In genomic region chr9:112235696-112236397, GRCm38 (mm10) we compare ENCODE assay signal across 8 mouse cellular contexts. TPM values are rescaled to one million over a fixed set of nuclear protein-coding genes. Genes with fewer than 3 reads are reported as not detected.
DNase-seq lines count a peak whose midpoint lies in the region; ATAC-seq and TF ChIP-seq lines count a peak whose summit lies in the region.

Gene Arpp21 (minus strand): TSS chr9:112235938.

- no peaks in the 10 kb centered on the region for H3K36me3 ChIP-seq in kidney, postnatal 0 days (ENCODE audit: insufficient read depth, low read length)
- no peaks in the 10 kb centered on the region for H3K36me3 ChIP-seq in embryonic facial prominence, embryonic 15.5 days
- no peaks in the 10 kb centered on the region for H3K36me3 ChIP-seq in neural tube, embryonic 13.5 days

- peaks cover 35% of the 10 kb centered on the region for H3K27me3 ChIP-seq in kidney, postnatal 0 days (ENCODE audit: insufficient read depth, low read length)
- H3K27me3 ChIP-seq in embryonic facial prominence, embryonic 15.5 days, result peaks cover 61% of the 10 kb centered on the region
- H3K27me3 ChIP-seq in neural tube, embryonic 13.5 days, result peaks cover 30% of the 10 kb centered on the region

- H3K4me2 ChIP-seq in kidney, postnatal 0 days (ENCODE audit: low read length), result peak within 1 kb of the TSS; percentile 73
- peak within 1 kb of the TSS; percentile 79 for H3K4me2 ChIP-seq in embryonic facial prominence, embryonic 15.5 days (replicated peaks)
- peak within 1 kb of the TSS; percentile 67 for H3K4me2 ChIP-seq in neural tube, embryonic 13.5 days

- no peak for TF ChIP-seq POLR2A in bone marrow, adult 2 months (IDR thresholded peaks at IDR 0.05; ENCODE audit: borderline replicate concordance, control insufficient read depth, low read depth, low read length)
- TF ChIP-seq POLR2A in lung, adult 2 months (IDR thresholded peaks at IDR 0.05; ENCODE audit: borderline replicate concordance, extremely low read depth, low read depth, low read length), result no peak

- H3K4me3 ChIP-seq in kidney, postnatal 0 days (replicated peaks; ENCODE audit: low read depth, low read length), result peak within 1 kb of the TSS; percentile 35
- H3K4me3 ChIP-seq in bone marrow, adult 2 months (replicated peaks; ENCODE audit: control insufficient read depth, low read depth, low read length), result peak within 1 kb of the TSS; percentile 21
- peak within 1 kb of the TSS; percentile 43 for H3K4me3 ChIP-seq in embryonic facial prominence, embryonic 15.5 days (replicated peaks)
- H3K4me3 ChIP-seq in neural tube, embryonic 13.5 days, result peak within 1 kb of the TSS; percentile 58
- no peak within 1 kb of the TSS for H3K4me3 ChIP-seq in lung, adult 2 months (replicated peaks; ENCODE audit: extremely low read depth, low read depth, low read length)

- no peak for DNase-seq in kidney, postnatal 0 days (ENCODE audit: low spot score)
- no peak for DNase-seq in kidney, adult 18-20 months
- DNase-seq in layer of hippocampus, postnatal 36 days, result no peak
- no peak for DNase-seq in yolk sac, embryonic 10.5 days (ENCODE audit: low spot score)
- no peak for DNase-seq in lung, adult 2 months

- H3K4me1 ChIP-seq in kidney, postnatal 0 days (replicated peaks; ENCODE audit: insufficient read depth, low read length), result 0 out of 2 replicates have a peak, but pooled peaks cover 7% of the 10 kb centered on the region
- H3K4me1 ChIP-seq in bone marrow, adult 2 months (ENCODE audit: control insufficient read depth, insufficient read depth, low read length), result no peaks in the 10 kb centered on the region
- H3K4me1 ChIP-seq in embryonic facial prominence, embryonic 15.5 days, result peaks cover 13% of the 10 kb centered on the region
- peaks cover 18% of the 10 kb centered on the region for H3K4me1 ChIP-seq in neural tube, embryonic 13.5 days (replicated peaks)
- peaks cover 3% of the 10 kb centered on the region; the same call in 1 of the 2 replicates for H3K4me1 ChIP-seq in lung, adult 2 months (ENCODE audit: control insufficient read depth, insufficient read depth, low read length)

- H3K9ac ChIP-seq in kidney, postnatal 0 days (ENCODE audit: low read depth, low read length), result no peak within 1 kb of the TSS
- H3K9ac ChIP-seq in embryonic facial prominence, embryonic 15.5 days, result no peak within 1 kb of the TSS
- H3K9ac ChIP-seq in neural tube, embryonic 13.5 days, result peak within 1 kb of the TSS; percentile 78

- ATAC-seq in kidney, postnatal 0 days (replicated peaks; ENCODE audit: low FRiP score, low read depth), result no peak
- peak; percentile 49; the same call in 1 of the 2 replicates for ATAC-seq in embryonic facial prominence, embryonic 15.5 days (ENCODE audit: insufficient number of reproducible peaks, low FRiP score, low TSS enrichment, low read depth)
- ATAC-seq in neural tube, embryonic 13.5 days (ENCODE audit: low read depth), result peak; percentile 66

- no peaks in the 10 kb centered on the region for H3K9me3 ChIP-seq in kidney, postnatal 0 days (replicated peaks; ENCODE audit: low read length)
- H3K9me3 ChIP-seq in embryonic facial prominence, embryonic 15.5 days (replicated peaks), result no peaks in the 10 kb centered on the region
- no peaks in the 10 kb centered on the region for H3K9me3 ChIP-seq in neural tube, embryonic 13.5 days

- 23% methylated on average over 16 of the region's 16 CpGs for WGBS in kidney, postnatal 0 days
- 51% methylated on average over 16 of the region's 16 CpGs for WGBS in bone marrow, adult 2 months
- WGBS in embryonic facial prominence, embryonic 15.5 days, result 20% methylated on average over 16 of the region's 16 CpGs
- 13% methylated on average over 16 of the region's 16 CpGs for WGBS in neural tube, embryonic 13.5 days
- 22% methylated on average over 16 of the region's 16 CpGs for WGBS in lung, adult 2 months

- no peak within 1 kb of the TSS for H3K27ac ChIP-seq in kidney, postnatal 0 days
- no peak within 1 kb of the TSS; the same call in 1 of the 2 replicates for H3K27ac ChIP-seq in bone marrow, adult 2 months (ENCODE audit: control insufficient read depth, insufficient read depth, low read depth, low read length, poor library complexity)
- 0 out of 2 replicates have a peak within 1 kb of the TSS, but pooled peaks have one; percentile 11 for H3K27ac ChIP-seq in embryonic facial prominence, embryonic 15.5 days (replicated peaks)
- peak within 1 kb of the TSS; percentile 95 for H3K27ac ChIP-seq in neural tube, embryonic 13.5 days (replicated peaks)

- no peak for TF ChIP-seq CTCF in kidney, postnatal 0 days (IDR thresholded peaks at IDR 0.05; ENCODE audit: low read depth)
- TF ChIP-seq CTCF in bone marrow, adult 2 months (IDR thresholded peaks at IDR 0.05; ENCODE audit: control insufficient read depth, insufficient read depth, low read length), result no peak
- TF ChIP-seq CTCF in lung, adult 2 months (IDR thresholded peaks at IDR 0.05; ENCODE audit: insufficient read depth, low read length), result no peak

RNA-seq across cellular contexts. Expression of gene Arpp21, which starts in this region (rescaled TPM):
- polyA plus RNA-seq in kidney, postnatal 0 days (2015; fragmentation: Nextera tagmentation; extraction: Ambion mirVana), result 0.31 and 0.63 TPM in 2 replicates
- 2.8 and 5.9 TPM in 2 replicates for polyA plus RNA-seq in bone marrow, adult 2 months (2011; ENCODE audit: insufficient read depth, insufficient read length, low replicate concordance, missing spikeins)
- polyA plus RNA-seq in embryonic facial prominence, embryonic 15.5 days (2015; fragmentation: Nextera tagmentation; extraction: Ambion mirVana), result 20.7 and 29.3 TPM in 2 replicates
- 100 to 1,000 TPM; 221 to 241 TPM for total RNA-seq in layer of hippocampus, postnatal 36 days (2021)
- polyA plus RNA-seq in neural tube, embryonic 13.5 days (2015; fragmentation: Nextera tagmentation; extraction: Ambion mirVana), result 27.1 and 38.0 TPM in 2 replicates
- 0.10 and 1.0 TPM in 2 replicates for polyA plus RNA-seq in lung, adult 2 months (2012; rRNA removed)

Comparison
In these comparisons a context has a peak if more than half of its experiments do, and no peak if none do; other contexts are left out.
1. H3K27ac ChIP-seq: peak in embryonic facial prominence, embryonic 15.5 days (single experiment) and neural tube, embryonic 13.5 days (single experiment); none in kidney, postnatal 0 days (single experiment) and bone marrow, adult 2 months (single experiment).
2. Peak in every context shown above with its lines, with median percentiles within 50 percentile points of each other: H3K4me2 ChIP-seq.